Mouse (Mus musculus): Measurements from ENCODE around the gene Pced1b.

- TF ChIP-seq CTCF (IDR thresholded peaks at IDR 0.05; ENCODE audit: extremely low read depth, insufficient read length, insufficient replicate concordance, low read depth, low read length) (no peak), POLR2A (IDR thresholded peaks at IDR 0.05; ENCODE audit: low read depth, low read length) (no peak)
These were observed 11.8 kb downstream of the Pced1b start for GRCm38 (mm10) chr15:97258483-97259230.

Data from small intestine, adult 2 months (tissue).